Mouse (Mus musculus) kidney, embryonic 14.5 days (tissue): ENCODE results near the gene Npff. TPM values are rescaled to one million over a fixed set of nuclear protein-coding genes. Genes with fewer than 3 reads are reported as not detected.

Experiments used
- ATAC-seq: fragments of 200-750 bp; cut with Nextera tagmentation; 2 replicates; pipeline ENCODE4 v1.8.0; 2017; ENCODE audit warnings: moderate number of reproducible peaks, mild to moderate bottlenecking, moderate TSS enrichment, moderate library complexity; ENCODE audit not compliant: low FRiP score, low TSS enrichment
- H3K27ac ChIP-seq: fragments of 300-500 bp; sonication (generic); 2 replicates; pipeline ENCODE4 v1.5.1; 2014; ENCODE audit warnings: low read depth, mild to moderate bottlenecking, low read length, moderate library complexity, mixed read lengths
- H3K27me3 ChIP-seq: fragments of 300-500 bp; sonication (generic); 2 replicates; pipeline ENCODE4 v1.6.1; 2014; ENCODE audit warnings: mild to moderate bottlenecking, low read length; ENCODE audit not compliant: control insufficient read depth, insufficient read depth
- H3K36me3 ChIP-seq: fragments of 300-500 bp; sonication (generic); 2 replicates; pipeline ENCODE4 v1.6.1; 2014; ENCODE audit warnings: low read length, mixed read lengths; ENCODE audit not compliant: control insufficient read depth, insufficient read depth
- H3K4me1 ChIP-seq: fragments of 300-500 bp; sonication (generic); 2 replicates; pipeline ENCODE4 v1.6.1; 2014; ENCODE audit warnings: low read length, mixed read lengths; ENCODE audit not compliant: control insufficient read depth, insufficient read depth
- H3K4me2 ChIP-seq: fragments of 300-500 bp; sonication (generic); replicated peaks from 2 replicates; pipeline ENCODE4 v1.6.1; 2014; ENCODE audit warnings: low read depth, mild to moderate bottlenecking, low read length
- H3K4me3 ChIP-seq: fragments of 300-500 bp; sonication (generic); 2 replicates; pipeline ENCODE4 v1.5.1; 2014; ENCODE audit warnings: mild to moderate bottlenecking, low read length
- H3K9ac ChIP-seq: fragments of 300-500 bp; sonication (generic); 2 replicates; pipeline ENCODE4 v1.6.1; 2014; ENCODE audit warnings: low read depth, mild to moderate bottlenecking, low read length, moderate library complexity
- H3K9me3 ChIP-seq: fragments of 300-500 bp; sonication (generic); 2 replicates; pipeline ENCODE4 v1.6.1; 2016; ENCODE audit warnings: low read length; ENCODE audit not compliant: control insufficient read depth
- WGBS: fragments of 180-500 bp; shearing (Covaris S2); extraction: QIAGEN DNeasy Blood & Tissue Kit; methylation state at CpG from one replicate; pipeline ENCODE4 v1.1.7; 2014; 5-methylcytosine and 5-hydroxymethylcytosine counted together
- polyA plus RNA-seq: library from polyadenylated mRNA; unstranded; fragments of >200 nt; fragmentation: Nextera tagmentation; extraction: Ambion mirVana; gene quantifications from 2 replicates; pipeline ENCODE4 v1.2.1, GENCODE M21; 2014

Gene Npff
- 2.7 and 3.5 TPM in 2 replicates for polyA plus RNA-seq

DNA sequence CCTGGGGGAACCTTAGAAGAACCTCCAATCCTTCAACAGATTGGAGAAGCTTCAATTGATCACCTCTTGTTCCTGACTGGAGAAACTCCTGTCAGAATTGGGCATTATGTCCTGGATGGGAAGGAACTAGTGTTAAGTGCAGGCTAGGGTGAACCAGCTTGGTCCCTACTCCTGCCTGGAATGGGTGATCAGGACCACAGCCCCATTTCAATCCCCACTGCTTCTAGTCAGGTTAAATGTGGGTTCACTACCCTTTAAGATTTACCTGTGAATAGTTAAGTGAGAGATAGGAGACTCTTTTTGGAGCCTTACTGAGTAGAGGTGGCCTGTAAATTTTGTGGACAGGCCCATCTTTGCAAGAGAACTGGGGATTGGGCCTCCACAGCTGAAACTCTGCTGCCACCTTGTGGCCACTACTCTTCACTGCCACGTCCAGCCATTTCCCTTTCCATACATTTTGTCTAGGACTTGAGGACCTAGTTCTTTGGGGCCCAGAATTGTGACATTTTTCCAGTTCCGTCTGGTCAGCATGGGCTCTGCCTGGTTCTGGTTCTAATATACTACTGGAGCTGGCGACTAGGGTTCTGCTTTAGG lies at the start of gene Npff:
Npff (minus strand) TSS at position 51 of the 594 bp plus-strand sequence.
- WGBS: 6% methylated on average over 3 of the region's 3 CpGs
- Histone ChIP-seq H3K4me1 (0 out of 2 replicates have a peak, but pooled peaks cover 6% of the 10 kb centered on the region), H3K36me3 (peaks cover 64% of the 10 kb centered on the region), H3K9ac (no peak within 1 kb of the TSS), H3K27me3 (no peaks in the 10 kb centered on the region), H3K9me3 (no peaks in the 10 kb centered on the region), H3K27ac (no peak within 1 kb of the TSS), H3K4me2 (no peak within 1 kb of the TSS), H3K4me3 (no peak within 1 kb of the TSS)
- peak; percentile 47; the same call in 1 of the 2 replicates for ATAC-seq

DNA sequence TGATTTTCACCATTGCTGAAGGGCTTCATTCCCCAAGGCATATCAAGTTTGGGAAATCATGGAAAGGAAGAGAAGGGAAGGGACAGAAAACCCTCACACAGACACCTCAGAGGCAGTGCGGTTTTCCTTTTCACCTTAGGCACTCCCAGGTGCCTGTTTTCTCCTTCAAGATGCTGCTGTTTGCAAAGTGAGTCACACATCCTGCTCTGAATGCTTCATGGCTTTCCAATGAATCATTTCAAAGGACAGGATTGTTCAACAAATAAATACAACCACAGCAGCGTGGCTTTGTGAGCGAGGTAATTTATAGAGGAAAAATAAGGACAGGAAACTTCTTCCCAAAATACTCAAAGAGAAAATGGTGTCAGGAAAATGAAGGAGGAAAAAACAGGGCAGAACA lies 47.3 kb upstream of the Npff start:
- H3K4me1 ChIP-seq: no peaks in the 10 kb centered on the region
- no peaks in the 10 kb centered on the region for H3K36me3 ChIP-seq
- H3K9ac ChIP-seq: no peak overlapping the region
- no peak overlapping the region for H3K4me2 ChIP-seq
- no peak overlapping the region for H3K4me3 ChIP-seq
- ATAC-seq: no peak
- no peak overlapping the region for H3K27ac ChIP-seq
- H3K27me3 ChIP-seq: no peaks in the 10 kb centered on the region
- H3K9me3 ChIP-seq: no peaks in the 10 kb centered on the region
- WGBS: 23% methylated on average over 3 of the region's 3 CpGs

DNA sequence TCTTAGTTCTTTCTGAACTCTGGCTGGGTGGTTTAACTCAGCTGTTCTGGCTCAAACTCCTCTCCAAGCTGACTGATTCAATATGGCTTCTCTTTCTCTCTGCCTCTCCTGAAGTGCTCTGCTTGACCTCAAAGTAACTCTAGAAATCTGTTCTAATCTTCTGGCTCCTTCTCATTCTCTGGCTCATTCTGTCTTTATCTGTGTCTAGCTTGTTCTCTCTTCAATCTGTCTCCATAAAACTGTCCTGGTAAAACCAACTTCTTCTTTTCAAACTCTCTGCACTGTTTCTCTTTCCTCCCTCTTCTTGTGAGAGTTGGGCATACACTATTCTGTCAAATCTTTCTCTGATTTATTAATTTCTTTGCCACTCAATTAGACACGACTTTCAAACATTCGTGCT lies 43.1 kb upstream of the Npff start:
- Histone ChIP-seq H3K27me3 (no peaks in the 10 kb centered on the region), H3K9me3 (no peaks in the 10 kb centered on the region), H3K4me1 (no peaks in the 10 kb centered on the region), H3K27ac (no peak overlapping the region), H3K4me2 (no peak overlapping the region), H3K36me3 (peaks cover 3% of the 10 kb centered on the region; the same call in 1 of the 2 replicates), H3K9ac (no peak overlapping the region), H3K4me3 (no peak overlapping the region)
- no peak for ATAC-seq
- WGBS: 79% methylated on average over 2 of the region's 2 CpGs

DNA sequence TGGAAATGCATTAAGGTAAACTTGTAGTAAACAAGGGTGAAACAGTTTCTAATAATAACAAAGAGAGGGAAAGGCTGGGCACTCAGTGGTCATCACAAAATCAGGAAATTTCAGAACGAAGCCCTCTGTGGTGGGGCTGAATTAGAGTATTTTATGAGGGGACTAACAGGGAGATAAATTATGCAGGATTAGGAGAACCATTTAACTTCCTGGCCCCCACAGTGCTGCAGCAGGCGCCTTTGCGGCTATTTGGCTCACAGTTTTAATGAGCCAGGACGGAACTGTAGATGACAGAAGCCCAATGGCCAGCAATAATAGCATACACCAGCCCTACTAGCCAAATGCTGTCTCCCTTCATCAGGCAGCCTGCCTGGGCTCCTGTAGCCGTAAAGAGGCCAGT lies 38.9 kb upstream of the Npff start:
- no peak overlapping the region for H3K27ac ChIP-seq
- no peak overlapping the region for H3K4me2 ChIP-seq
- no peak overlapping the region for H3K9ac ChIP-seq
- peaks cover 8% of the 10 kb centered on the region; the same call in 1 of the 2 replicates for H3K36me3 ChIP-seq
- WGBS: 69% methylated on average over 5 of the region's 5 CpGs
- H3K4me1 ChIP-seq: no peaks in the 10 kb centered on the region
- no peak for ATAC-seq
- no peak overlapping the region for H3K4me3 ChIP-seq
- no peaks in the 10 kb centered on the region for H3K9me3 ChIP-seq
- no peaks in the 10 kb centered on the region for H3K27me3 ChIP-seq

DNA sequence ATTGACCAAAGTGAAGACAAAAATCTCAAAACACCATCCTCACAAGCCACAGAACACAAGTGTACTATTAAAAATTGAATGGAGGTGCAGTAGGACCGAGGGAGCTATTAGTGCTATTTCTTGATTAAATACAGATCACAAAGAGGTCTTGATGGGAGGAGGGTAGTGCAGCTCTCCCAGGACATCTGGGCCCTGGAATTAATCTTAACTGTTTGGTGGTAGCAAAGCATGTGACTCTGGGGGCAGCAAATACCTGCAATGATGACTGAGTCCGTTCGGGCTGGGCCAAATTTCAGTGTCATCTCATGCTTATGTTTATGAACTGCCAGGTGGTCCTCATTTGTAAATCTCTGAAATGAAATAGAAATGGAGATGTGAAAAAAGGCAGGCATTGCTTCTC lies 38.3 kb upstream of the Npff start:
- Histone ChIP-seq H3K4me1 (no peaks in the 10 kb centered on the region), H3K9ac (no peak overlapping the region), H3K36me3 (peaks cover 8% of the 10 kb centered on the region; the same call in 1 of the 2 replicates), H3K4me2 (no peak overlapping the region), H3K27ac (no peak overlapping the region), H3K9me3 (no peaks in the 10 kb centered on the region), H3K27me3 (no peaks in the 10 kb centered on the region), H3K4me3 (no peak overlapping the region)
- 93% methylated on average over 3 of the region's 3 CpGs for WGBS
- no peak for ATAC-seq

DNA sequence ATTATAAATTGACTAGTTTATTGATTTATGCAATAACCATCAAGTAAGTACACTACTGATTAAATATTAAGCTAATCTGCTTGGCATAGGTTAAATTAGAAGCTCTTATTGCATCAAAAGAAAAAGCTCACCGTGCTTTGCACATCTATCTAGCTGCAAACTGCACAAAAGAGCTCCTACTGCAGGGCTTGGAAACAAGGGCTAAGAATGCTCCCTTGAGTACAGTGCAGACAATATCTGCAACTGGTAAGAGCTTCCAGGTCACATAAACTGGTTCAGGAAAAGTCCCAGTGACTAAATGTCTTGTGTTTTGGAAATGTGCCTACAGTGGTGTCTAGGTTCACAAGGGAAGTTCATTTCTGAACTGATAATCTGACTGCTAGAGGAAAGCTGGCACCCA lies 37.7 kb upstream of the Npff start:
- no peak for ATAC-seq
- H3K27ac ChIP-seq: no peak overlapping the region
- H3K36me3 ChIP-seq: peaks cover 8% of the 10 kb centered on the region; the same call in 1 of the 2 replicates
- H3K27me3 ChIP-seq: no peaks in the 10 kb centered on the region
- no peak overlapping the region for H3K4me3 ChIP-seq
- H3K4me2 ChIP-seq: no peak overlapping the region
- no peak overlapping the region for H3K9ac ChIP-seq
- no peaks in the 10 kb centered on the region for H3K4me1 ChIP-seq
- 93% methylated on average over 1 of the region's 1 CpGs for WGBS
- no peaks in the 10 kb centered on the region for H3K9me3 ChIP-seq

DNA sequence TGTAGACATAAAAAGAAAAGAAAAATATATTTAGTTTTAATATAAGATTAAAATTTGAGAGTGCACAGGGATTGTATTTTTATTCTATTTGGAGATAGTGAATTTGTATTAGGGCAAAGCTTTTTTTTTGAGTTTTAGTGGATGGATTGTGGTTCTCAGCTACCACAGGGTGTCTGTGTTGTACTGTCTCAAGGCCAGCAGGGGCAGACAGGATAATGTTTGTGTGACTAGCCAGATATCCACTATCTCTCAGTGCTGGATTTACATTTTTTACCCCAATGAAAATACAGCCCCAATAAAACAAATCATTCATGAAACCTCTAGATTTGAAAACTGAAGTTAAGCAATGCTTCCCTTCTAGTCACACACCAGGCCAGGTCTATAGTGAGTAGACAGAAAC lies 32.8 kb upstream of the Npff start:
- no peaks in the 10 kb centered on the region for H3K27me3 ChIP-seq
- ATAC-seq: no peak
- no peaks in the 10 kb centered on the region for H3K4me1 ChIP-seq
- H3K27ac ChIP-seq: no peak overlapping the region
- H3K36me3 ChIP-seq: peaks cover 39% of the 10 kb centered on the region
- no peaks in the 10 kb centered on the region for H3K9me3 ChIP-seq
- no peak overlapping the region for H3K9ac ChIP-seq
- no peak overlapping the region for H3K4me2 ChIP-seq
- no peak overlapping the region for H3K4me3 ChIP-seq

DNA sequence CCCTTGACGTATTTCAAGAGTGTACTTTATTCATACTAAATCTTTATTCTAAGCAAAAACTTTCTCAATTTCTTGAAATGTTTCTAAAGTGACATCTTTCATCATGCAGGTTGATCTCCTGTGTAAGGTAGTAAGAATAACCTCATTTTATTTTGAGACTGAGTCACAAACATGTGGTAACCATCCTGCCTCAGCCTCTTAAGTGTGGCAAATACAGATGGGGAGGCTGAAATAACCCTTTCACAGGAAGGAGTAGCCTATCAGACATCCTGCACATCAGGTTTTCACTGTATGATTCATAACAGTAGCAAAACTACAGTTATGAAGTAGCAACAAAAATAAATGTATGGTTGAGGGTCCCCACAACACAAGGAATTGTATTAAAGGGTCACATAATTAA lies 30.8 kb upstream of the Npff start:
- Histone ChIP-seq H3K9me3 (no peaks in the 10 kb centered on the region), H3K4me3 (no peak overlapping the region), H3K4me2 (no peak overlapping the region), H3K36me3 (peaks cover 51% of the 10 kb centered on the region), H3K27ac (no peak overlapping the region), H3K4me1 (no peaks in the 10 kb centered on the region), H3K27me3 (no peaks in the 10 kb centered on the region), H3K9ac (no peak overlapping the region)
- no peak for ATAC-seq
- WGBS: 98% methylated on average over 1 of the region's 1 CpGs

DNA sequence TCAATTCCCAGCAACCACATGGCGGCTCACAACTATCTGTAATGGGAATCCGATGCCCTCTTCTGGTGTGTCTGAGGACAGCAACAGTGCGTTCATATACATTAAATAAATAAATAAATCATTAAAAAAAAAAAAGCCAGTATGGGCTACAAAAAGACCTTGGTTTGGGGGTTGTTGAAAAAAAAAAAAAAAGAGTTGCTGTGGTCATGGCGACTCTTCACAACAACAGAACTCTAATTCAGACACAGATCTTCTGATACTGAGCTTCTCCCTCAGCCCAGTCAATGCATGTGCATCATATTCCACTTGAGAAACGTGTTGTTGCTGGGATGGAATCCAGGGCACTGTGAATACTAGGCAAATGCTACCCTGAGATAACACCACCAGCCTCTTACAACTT lies 27.9 kb upstream of the Npff start:
- peaks cover 56% of the 10 kb centered on the region for H3K36me3 ChIP-seq
- ATAC-seq: no peak
- WGBS: 96% methylated on average over 5 of the region's 5 CpGs
- H3K4me2 ChIP-seq: no peak overlapping the region
- H3K27me3 ChIP-seq: no peaks in the 10 kb centered on the region
- no peak overlapping the region for H3K27ac ChIP-seq
- no peaks in the 10 kb centered on the region for H3K4me1 ChIP-seq
- H3K9ac ChIP-seq: no peak overlapping the region
- H3K4me3 ChIP-seq: no peak overlapping the region
- no peaks in the 10 kb centered on the region for H3K9me3 ChIP-seq
